Mouse (Mus musculus) small intestine, adult 2 months (tissue): Measurements from ENCODE around the gene Ptprk. TPM values are rescaled to one million over a fixed set of nuclear protein-coding genes. Genes with fewer than 3 reads are reported as not detected.

ENCODE experiments used
- H3K27ac ChIP-seq: fragments of 200-500 bp; 2 replicates; pipeline ENCODE4 v1.5.1; 2012; ENCODE audit warnings: low read depth, low read length, control low read depth, inconsistent platforms; ENCODE audit not compliant: insufficient read depth
- H3K27me3 ChIP-seq: fragments of 200-500 bp; 2 replicates; pipeline ENCODE4 v1.6.1; 2012; ENCODE audit warnings: mild to moderate bottlenecking, moderate library complexity, low read length, inconsistent platforms; ENCODE audit not compliant: control insufficient read depth, insufficient read depth
- H3K36me3 ChIP-seq: fragments of 200-500 bp; 2 replicates; pipeline ENCODE4 v1.6.1; 2012; ENCODE audit warnings: mild to moderate bottlenecking, low read length, control low read depth, inconsistent platforms; ENCODE audit not compliant: control insufficient read depth, insufficient read depth
- H3K4me1 ChIP-seq: fragments of 200-500 bp; 2 replicates; pipeline ENCODE4 v1.6.1; 2012; ENCODE audit warnings: low read length, inconsistent platforms, mixed read lengths; ENCODE audit not compliant: control insufficient read depth, insufficient read depth, insufficient read length
- H3K4me3 ChIP-seq: fragments of 200-500 bp; 2 replicates; pipeline ENCODE4 v1.5.1; 2012; ENCODE audit warnings: low read depth, mild to moderate bottlenecking, control low read depth, inconsistent platforms, low read length, moderate library complexity
- CTCF ChIP-seq: fragments of 200-500 bp; IDR thresholded peaks from 2 replicates; pipeline ENCODE4 v1.5.1; 2012; ENCODE audit warnings: low read depth, mild to moderate bottlenecking, control low read depth, inconsistent platforms, low read length, moderate library complexity, mixed read lengths; ENCODE audit not compliant: insufficient replicate concordance, insufficient read length; ENCODE audit errors: extremely low read depth
- POLR2A ChIP-seq: fragments of 200-500 bp; IDR thresholded peaks from 2 replicates; pipeline ENCODE4 v1.6.1; 2012; ENCODE audit warnings: low read depth, mild to moderate bottlenecking, control low read depth, inconsistent platforms, low read length, moderate library complexity
- WGBS: fragments of 180-500 bp; shearing (Covaris S2); methylation state at CpG from one replicate; pipeline ENCODE4 v1.1.7; 2018; 5-methylcytosine and 5-hydroxymethylcytosine counted together
- polyA plus RNA-seq: library from polyadenylated mRNA; depleted of rRNA; stranded (reverse); fragments of >200 nt; gene quantifications from 2 replicates; pipeline ENCODE4 v1.2.3, GENCODE M21; 2012; rRNA removed

Ptprk gene
- 5.0 and 11.3 TPM in 2 replicates for polyA plus RNA-seq

DNA sequence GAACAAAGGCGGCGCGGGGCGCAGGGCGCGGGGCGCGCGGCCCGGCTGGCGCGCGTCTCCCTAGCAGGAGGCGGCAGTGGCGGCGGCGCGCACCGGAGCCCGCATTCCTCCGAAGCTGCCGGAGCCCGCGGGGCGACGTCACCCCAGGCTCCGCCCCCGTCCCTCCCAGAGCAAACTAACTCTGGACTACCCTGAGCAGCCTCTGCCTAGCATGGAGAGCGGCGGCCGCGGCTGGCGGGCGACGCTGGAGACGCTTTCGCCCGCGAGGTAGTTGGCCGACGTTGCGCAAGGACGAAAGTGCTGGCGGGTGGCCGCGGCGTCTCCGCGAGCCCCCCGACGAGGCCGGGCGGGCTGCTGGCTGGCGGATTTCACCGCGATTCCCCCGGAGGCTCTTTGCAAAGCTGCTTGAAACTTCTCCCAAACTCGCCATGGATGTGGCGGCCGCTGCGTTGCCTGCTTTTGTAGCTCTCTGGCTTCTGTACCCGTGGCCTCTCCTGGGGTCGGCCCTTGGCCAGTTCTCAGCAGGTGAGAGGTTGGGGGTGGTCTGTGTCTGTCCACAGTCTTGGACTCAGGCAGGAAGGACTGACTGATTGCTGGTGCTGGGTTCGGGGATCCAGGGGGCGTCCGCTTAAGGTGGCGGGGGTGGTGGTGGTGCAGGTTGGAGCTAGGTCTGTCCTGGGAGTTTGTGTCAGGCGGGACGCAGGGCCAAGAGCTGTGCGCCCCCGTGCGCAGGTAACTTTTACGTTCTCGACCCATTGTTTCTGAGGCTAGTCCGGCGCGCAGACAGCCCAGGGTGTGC lies at the start of gene Ptprk:
Gene Ptprk, plus strand, starts transcription at position 168 of the 799 bp plus-strand sequence.
- H3K36me3 ChIP-seq = no peaks in the 10 kb centered on the region
- peaks cover 2% of the 10 kb centered on the region for H3K4me1 ChIP-seq
- H3K4me3 ChIP-seq = peak within 1 kb of the TSS; percentile 95
- under 1% methylated on average over 75 of the region's 77 CpGs for WGBS
- H3K27me3 ChIP-seq = no peaks in the 10 kb centered on the region
- peak; percentile 98 for TF ChIP-seq POLR2A
- TF ChIP-seq CTCF = no peak
- H3K27ac ChIP-seq = peak within 1 kb of the TSS; percentile 89

DNA sequence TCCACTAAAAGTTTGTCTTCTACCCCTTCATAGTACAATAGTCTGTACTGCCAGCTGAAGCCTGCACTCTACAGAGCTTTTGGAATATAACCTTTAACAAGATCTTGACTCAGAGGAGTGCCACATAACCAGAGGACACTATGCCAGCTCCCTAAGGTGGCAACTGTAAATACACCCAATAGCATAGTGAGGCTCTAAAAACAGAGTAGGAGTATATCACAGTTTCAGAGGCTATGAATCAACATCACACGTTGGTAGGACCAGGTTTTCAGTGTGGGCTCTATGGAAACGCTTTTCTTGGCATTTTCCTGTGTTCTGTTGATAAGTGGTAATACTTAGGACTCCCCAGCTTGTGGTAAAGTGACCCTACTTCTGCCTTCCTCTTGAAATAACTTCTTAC lies 46.8 kb upstream of the Ptprk start:
- no peaks in the 10 kb centered on the region for H3K36me3 ChIP-seq
- H3K4me1 ChIP-seq = no peaks in the 10 kb centered on the region
- H3K27ac ChIP-seq = no peak overlapping the region
- whole genome bisulfite sequencing = 75% methylated on average over 2 of the region's 2 CpGs
- H3K4me3 ChIP-seq = no peak overlapping the region
- TF ChIP-seq CTCF = no peak
- no peak for TF ChIP-seq POLR2A
- H3K27me3 ChIP-seq = no peaks in the 10 kb centered on the region

DNA sequence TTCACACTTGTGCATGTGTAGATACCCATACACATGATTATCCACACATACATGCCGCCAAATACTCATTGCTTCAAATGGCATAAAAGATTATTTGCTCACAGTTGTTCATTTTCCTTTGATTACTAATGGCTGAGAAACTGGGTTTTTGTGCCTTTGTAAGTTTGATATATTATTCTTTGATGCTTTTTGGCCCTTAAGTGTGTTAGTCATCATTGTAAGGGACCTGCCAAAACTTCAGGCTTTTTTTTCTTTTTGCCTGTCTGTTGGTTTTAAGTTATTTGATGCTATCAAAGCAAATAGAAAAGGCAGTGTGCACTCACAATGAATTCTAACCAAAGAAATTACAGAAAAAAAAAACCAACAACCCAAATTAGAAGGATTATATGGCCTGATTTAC lies 38.2 kb upstream of the Ptprk start:
- TF ChIP-seq CTCF = no peak
- TF ChIP-seq POLR2A = no peak
- no peaks in the 10 kb centered on the region for H3K27me3 ChIP-seq
- H3K4me1 ChIP-seq = no peaks in the 10 kb centered on the region
- no peak overlapping the region for H3K4me3 ChIP-seq
- no peak overlapping the region for H3K27ac ChIP-seq
- H3K36me3 ChIP-seq = no peaks in the 10 kb centered on the region
- WGBS = 88% methylated on average over 1 of the region's 1 CpGs

DNA sequence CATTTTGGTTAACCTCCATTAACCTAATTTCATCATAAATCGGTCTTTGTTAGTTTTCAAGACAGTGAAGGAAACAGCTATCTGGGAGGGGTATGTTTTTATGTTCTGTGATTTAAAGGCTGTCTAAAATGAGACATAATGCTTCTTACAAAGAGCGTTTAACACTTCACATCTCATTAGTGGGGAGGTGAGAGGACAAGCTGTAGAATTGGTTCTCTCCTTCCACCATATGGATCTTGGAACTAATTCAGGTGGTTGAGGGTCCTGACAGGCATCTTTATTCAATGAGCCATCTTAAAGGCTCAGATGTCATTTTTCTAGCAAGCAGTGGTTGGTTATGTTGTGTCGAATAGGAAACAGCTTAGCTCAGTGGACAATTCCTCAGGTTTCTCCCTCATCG lies 19.9 kb upstream of the Ptprk start:
- Histone ChIP-seq H3K27me3 (no peaks in the 10 kb centered on the region), H3K4me1 (no peaks in the 10 kb centered on the region), H3K4me3 (no peak overlapping the region), H3K27ac (no peak overlapping the region), H3K36me3 (no peaks in the 10 kb centered on the region)
- WGBS = 87% methylated on average over 4 of the region's 4 CpGs
- no peak for TF ChIP-seq POLR2A
- TF ChIP-seq CTCF = no peak

DNA sequence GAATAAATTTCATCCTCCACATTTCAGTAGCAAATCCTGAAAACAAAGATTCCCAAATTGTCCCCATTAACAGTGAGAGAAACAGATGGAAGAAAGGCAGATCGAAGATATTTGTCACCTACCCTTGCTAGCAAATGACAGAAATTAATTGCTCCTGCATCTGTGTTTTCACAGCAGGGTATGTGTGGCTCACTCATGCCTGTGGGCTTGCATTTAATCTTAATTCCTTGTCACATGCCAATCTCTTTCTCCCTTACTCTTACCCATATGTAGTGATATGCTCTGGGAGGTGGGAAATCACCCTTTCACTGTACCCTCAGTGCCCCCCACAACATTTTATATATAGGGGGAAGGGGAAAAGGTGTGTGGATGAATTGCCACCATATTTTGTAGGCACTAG lies 15.4 kb upstream of the Ptprk start:
- Histone ChIP-seq H3K27me3 (no peaks in the 10 kb centered on the region), H3K4me1 (no peaks in the 10 kb centered on the region), H3K27ac (no peak overlapping the region), H3K36me3 (no peaks in the 10 kb centered on the region), H3K4me3 (no peak overlapping the region)
- 81% methylated on average over 1 of the region's 1 CpGs for WGBS
- no peak for TF ChIP-seq CTCF
- TF ChIP-seq POLR2A = no peak

DNA sequence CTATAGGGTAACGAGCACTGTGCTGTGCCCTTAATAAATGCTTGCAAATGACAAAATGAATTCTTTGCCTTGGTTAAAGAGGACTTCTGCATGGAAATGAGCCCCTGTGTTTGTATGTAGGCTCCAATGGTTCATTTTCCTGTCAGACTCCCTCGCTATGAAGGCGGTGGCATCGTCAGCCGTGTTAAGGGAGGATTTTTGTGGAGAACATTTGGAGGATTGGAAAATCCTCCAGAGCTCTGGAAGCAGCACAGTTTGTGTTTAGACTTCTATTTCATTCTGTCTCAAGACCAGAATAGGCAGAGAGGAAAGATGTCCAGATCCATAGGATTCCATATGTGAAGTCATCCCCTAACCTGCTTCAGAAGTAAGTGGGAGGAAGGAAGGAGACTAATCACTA lies 6.6 kb upstream of the Ptprk start:
- Histone ChIP-seq H3K27me3 (no peaks in the 10 kb centered on the region), H3K4me3 (no peak overlapping the region), H3K36me3 (no peaks in the 10 kb centered on the region), H3K27ac (no peak overlapping the region), H3K4me1 (no peaks in the 10 kb centered on the region)
- TF ChIP-seq CTCF (no peak), POLR2A (no peak)
- WGBS = 96% methylated on average over 5 of the region's 5 CpGs

DNA sequence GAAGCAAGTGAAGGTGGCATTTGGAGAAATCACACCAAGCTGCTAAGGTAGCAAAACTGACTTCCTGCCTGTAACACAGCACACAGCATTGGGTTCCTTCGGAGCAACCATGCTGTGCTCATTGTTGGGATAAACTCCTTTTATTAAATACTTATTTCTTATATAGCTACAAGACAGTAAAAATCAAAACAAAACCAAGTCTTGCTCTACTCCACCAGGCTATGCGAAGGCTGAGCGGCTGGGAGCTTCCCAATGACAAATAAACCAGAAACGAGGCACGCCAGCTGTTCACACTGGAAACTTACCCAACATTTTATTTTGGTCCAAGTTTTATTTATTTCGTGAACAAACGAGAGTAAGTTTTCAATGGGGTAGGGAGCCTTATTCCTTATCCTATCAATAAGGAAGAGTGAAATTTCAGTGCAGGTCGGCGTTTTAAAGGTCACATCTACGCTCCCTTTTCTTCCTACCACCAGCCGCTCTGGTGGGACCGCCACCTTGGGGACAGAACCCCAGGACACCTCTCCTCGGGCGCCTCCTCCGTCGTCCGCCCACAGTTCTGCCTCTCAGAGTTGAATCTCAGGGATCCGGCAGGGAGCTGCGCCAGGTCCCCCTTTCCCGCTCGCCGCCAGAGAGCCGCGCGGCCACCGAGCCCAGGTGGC lies 498 bp upstream of the Ptprk start:
- TF ChIP-seq POLR2A (no peak), CTCF (no peak)
- H3K27me3 ChIP-seq = no peaks in the 10 kb centered on the region
- H3K27ac ChIP-seq = peak overlapping the region; percentile 68
- peaks cover 1% of the 10 kb centered on the region for H3K4me1 ChIP-seq
- peak overlapping the region; percentile 95 for H3K4me3 ChIP-seq
- no peaks in the 10 kb centered on the region for H3K36me3 ChIP-seq
- WGBS = under 1% methylated on average over 26 of the region's 26 CpGs
